Mouse (Mus musculus) forebrain, embryonic 11.5 days (tissue): ENCODE measurements around the gene Gm20388. TPM values are rescaled to one million over a fixed set of nuclear protein-coding genes. Genes with fewer than 3 reads are reported as not detected.
A peak's percentile ranks its signal among the peaks of the same experiment; 100 is the strongest.

Experiments used
- ATAC-seq: fragments of 200-750 bp; cut with Nextera tagmentation; replicated peaks from 2 replicates; pipeline ENCODE4 v1.8.0; 2017; ENCODE audit warnings: moderate TSS enrichment; ENCODE audit not compliant: low FRiP score
- DNase-seq: peaks from one replicate; pipeline ENCODE4 v3.0.0-alpha.2; 2017; ENCODE audit warnings: low spot score
- H3K27ac ChIP-seq: fragments of 300-500 bp; sonication (generic); 2 replicates; pipeline ENCODE4 v1.5.1; 2014; ENCODE audit warnings: low read depth, low read length
- H3K27me3 ChIP-seq: fragments of 300-500 bp; sonication (generic); 2 replicates; pipeline ENCODE4 v1.6.1; 2014; ENCODE audit warnings: mild to moderate bottlenecking, low read length, mixed read lengths; ENCODE audit not compliant: control insufficient read depth, insufficient read depth
- H3K36me3 ChIP-seq: fragments of 300-500 bp; sonication (generic); 2 replicates; pipeline ENCODE4 v1.6.1; 2014; ENCODE audit warnings: mild to moderate bottlenecking, low read length, moderate library complexity, mixed read lengths; ENCODE audit not compliant: control insufficient read depth, insufficient read depth
- H3K4me1 ChIP-seq: fragments of 300-500 bp; sonication (generic); replicated peaks from 2 replicates; pipeline ENCODE4 v1.6.1; 2014; ENCODE audit warnings: low read length, mixed read lengths; ENCODE audit not compliant: control insufficient read depth, insufficient read depth
- H3K4me2 ChIP-seq: fragments of 300-500 bp; sonication (generic); 2 replicates; pipeline ENCODE4 v1.6.1; 2014; ENCODE audit warnings: low read depth, mild to moderate bottlenecking, low read length, moderate library complexity, mixed read lengths; ENCODE audit not compliant: severe bottlenecking
- H3K4me3 ChIP-seq: fragments of 300-500 bp; sonication (generic); 2 replicates; pipeline ENCODE4 v1.5.1; 2014; ENCODE audit warnings: low read depth, low read length
- H3K9ac ChIP-seq: fragments of 300-500 bp; sonication (generic); 2 replicates; pipeline ENCODE4 v1.6.1; 2014; ENCODE audit warnings: low read length
- H3K9me3 ChIP-seq: fragments of 300-500 bp; sonication (generic); 2 replicates; pipeline ENCODE4 v1.6.1; 2016; ENCODE audit warnings: low read length, mixed read lengths; ENCODE audit not compliant: control insufficient read depth
- WGBS: fragments of 180-500 bp; shearing (Covaris S2); extraction: QIAGEN DNeasy Blood & Tissue Kit; methylation state at CpG from one replicate; pipeline ENCODE4 v1.1.7; 2014; 5-methylcytosine and 5-hydroxymethylcytosine counted together
- polyA plus RNA-seq: library from polyadenylated mRNA; unstranded; fragments of >200 nt; fragmentation: Nextera tagmentation; extraction: Ambion mirVana; gene quantifications from 2 replicates; pipeline ENCODE4 v1.2.1, GENCODE M21; 2014

The Gm20388 gene
- polyA plus RNA-seq, 1 experiment from 2014 or later: not detected

GRCm38 (mm10) chr8:124328259-124328658 lies 4417.6 kb downstream of the Gm20388 start:
- Histone ChIP-seq H3K9ac (no peak overlapping the region), H3K9me3 (no peaks in the 10 kb centered on the region), H3K27me3 (no peaks in the 10 kb centered on the region), H3K4me1 (0 out of 2 replicates have a peak, but pooled peaks cover 2% of the 10 kb centered on the region), H3K36me3 (peaks cover 2% of the 10 kb centered on the region; the same call in 1 of the 2 replicates), H3K4me2 (no peak overlapping the region), H3K4me3 (no peak overlapping the region), H3K27ac (no peak overlapping the region)
- no peak for DNase-seq
- no peak for ATAC-seq
- 87% methylated on average over 7 of the region's 7 CpGs for WGBS

- no peaks in the 10 kb centered on the region for H3K27me3 ChIP-seq
- DNase-seq (no peak), ATAC-seq (no peak)
- no peaks in the 10 kb centered on the region for H3K9me3 ChIP-seq
- no peaks in the 10 kb centered on the region; the same call in 1 of the 2 replicates for H3K36me3 ChIP-seq
- 0 out of 2 replicates have a peak, but pooled peaks cover 2% of the 10 kb centered on the region for H3K4me1 ChIP-seq
- H3K4me2 ChIP-seq: no peak overlapping the region
- H3K27ac ChIP-seq: no peak overlapping the region
- H3K4me3 ChIP-seq: no peak overlapping the region
- H3K9ac ChIP-seq: no peak overlapping the region
- WGBS: 57% methylated on average over 10 of the region's 10 CpGs
Observed at GRCm38 (mm10) chr8:124329690-124330089, 4419.0 kb downstream of the Gm20388 start.

GRCm38 (mm10) chr8:124330433-124330832 lies 4419.8 kb downstream of the Gm20388 start:
- DNase-seq (no peak), ATAC-seq (no peak)
- no peak overlapping the region for H3K9ac ChIP-seq
- H3K9me3 ChIP-seq: no peaks in the 10 kb centered on the region
- H3K4me3 ChIP-seq: no peak overlapping the region
- H3K4me2 ChIP-seq: no peak overlapping the region
- no peaks in the 10 kb centered on the region; the same call in 1 of the 2 replicates for H3K36me3 ChIP-seq
- H3K4me1 ChIP-seq: 0 out of 2 replicates have a peak, but pooled peaks cover 2% of the 10 kb centered on the region
- no peaks in the 10 kb centered on the region for H3K27me3 ChIP-seq
- H3K27ac ChIP-seq: peak overlapping the region; percentile 10; the same call in 1 of the 2 replicates
- 48% methylated on average over 2 of the region's 3 CpGs for WGBS

GRCm38 (mm10) chr8:124331094-124331493 lies 4420.5 kb downstream of the Gm20388 start:
- Histone ChIP-seq H3K4me3 (no peak overlapping the region), H3K4me2 (no peak overlapping the region), H3K9ac (no peak overlapping the region), H3K27ac (no peak overlapping the region), H3K27me3 (no peaks in the 10 kb centered on the region), H3K36me3 (no peaks in the 10 kb centered on the region; the same call in 1 of the 2 replicates), H3K4me1 (0 out of 2 replicates have a peak, but pooled peaks cover 2% of the 10 kb centered on the region), H3K9me3 (no peaks in the 10 kb centered on the region)
- WGBS: 88% methylated on average over 3 of the region's 3 CpGs
- ATAC-seq (no peak), DNase-seq (no peak)

GRCm38 (mm10) chr8:124331706-124332105 lies 4421.1 kb downstream of the Gm20388 start:
- no peaks in the 10 kb centered on the region for H3K27me3 ChIP-seq
- no peak overlapping the region for H3K27ac ChIP-seq
- H3K4me2 ChIP-seq: no peak overlapping the region
- 74% methylated on average over 11 of the region's 11 CpGs for WGBS
- H3K4me3 ChIP-seq: no peak overlapping the region
- DNase-seq (no peak), ATAC-seq (no peak)
- H3K9ac ChIP-seq: no peak overlapping the region
- H3K4me1 ChIP-seq: 0 out of 2 replicates have a peak, but pooled peaks cover 2% of the 10 kb centered on the region
- no peaks in the 10 kb centered on the region for H3K9me3 ChIP-seq
- no peaks in the 10 kb centered on the region; the same call in 1 of the 2 replicates for H3K36me3 ChIP-seq

- no peak for DNase-seq
- H3K9me3 ChIP-seq: no peaks in the 10 kb centered on the region
- H3K27ac ChIP-seq: no peak overlapping the region
- H3K4me3 ChIP-seq: no peak overlapping the region
- H3K36me3 ChIP-seq: peaks cover 4% of the 10 kb centered on the region; the same call in 1 of the 2 replicates
- 93% methylated on average over 13 of the region's 13 CpGs for WGBS
- no peak overlapping the region for H3K4me2 ChIP-seq
- H3K27me3 ChIP-seq: no peaks in the 10 kb centered on the region
- H3K9ac ChIP-seq: no peak overlapping the region
- no peak for ATAC-seq
- H3K4me1 ChIP-seq: no peaks in the 10 kb centered on the region
Observed at GRCm38 (mm10) chr8:124336302-124336701, 4425.7 kb downstream of the Gm20388 start.

- Histone ChIP-seq H3K4me3 (no peak overlapping the region), H3K36me3 (peaks cover 7% of the 10 kb centered on the region; the same call in 1 of the 2 replicates), H3K27ac (no peak overlapping the region), H3K9ac (no peak overlapping the region), H3K9me3 (no peaks in the 10 kb centered on the region), H3K4me2 (no peak overlapping the region), H3K27me3 (no peaks in the 10 kb centered on the region), H3K4me1 (no peaks in the 10 kb centered on the region)
- DNase-seq (no peak), ATAC-seq (no peak)
- WGBS: 87% methylated on average over 3 of the region's 3 CpGs
Observed at GRCm38 (mm10) chr8:124339742-124340141, 4429.1 kb downstream of the Gm20388 start.

GRCm38 (mm10) chr8:124340360-124341068 lies 4429.9 kb downstream of the Gm20388 start:
- Histone ChIP-seq H3K27me3 (no peaks in the 10 kb centered on the region), H3K4me2 (no peak overlapping the region), H3K27ac (no peak overlapping the region), H3K4me1 (no peaks in the 10 kb centered on the region), H3K4me3 (no peak overlapping the region), H3K9ac (no peak overlapping the region), H3K36me3 (peaks cover 7% of the 10 kb centered on the region; the same call in 1 of the 2 replicates), H3K9me3 (no peaks in the 10 kb centered on the region)
- ATAC-seq (no peak), DNase-seq (no peak)
- 68% methylated on average over 17 of the region's 17 CpGs for WGBS
